Mouse (Mus musculus) adrenal gland, adult (tissue): ENCODE measurements around the gene Zfp827.
A peak's percentile ranks its signal among the peaks of the same experiment; 100 is the strongest.

Source experiments
- DNase-seq, 2 experiments: peaks; one replicate each; pipeline ENCODE4 v3.0.0; 2022 to 2023; ENCODE audit warnings: low spot score in 1 of 2; ENCODE audit not compliant: inconsistent age in 2 of 2

Gene Zfp827

DNA sequence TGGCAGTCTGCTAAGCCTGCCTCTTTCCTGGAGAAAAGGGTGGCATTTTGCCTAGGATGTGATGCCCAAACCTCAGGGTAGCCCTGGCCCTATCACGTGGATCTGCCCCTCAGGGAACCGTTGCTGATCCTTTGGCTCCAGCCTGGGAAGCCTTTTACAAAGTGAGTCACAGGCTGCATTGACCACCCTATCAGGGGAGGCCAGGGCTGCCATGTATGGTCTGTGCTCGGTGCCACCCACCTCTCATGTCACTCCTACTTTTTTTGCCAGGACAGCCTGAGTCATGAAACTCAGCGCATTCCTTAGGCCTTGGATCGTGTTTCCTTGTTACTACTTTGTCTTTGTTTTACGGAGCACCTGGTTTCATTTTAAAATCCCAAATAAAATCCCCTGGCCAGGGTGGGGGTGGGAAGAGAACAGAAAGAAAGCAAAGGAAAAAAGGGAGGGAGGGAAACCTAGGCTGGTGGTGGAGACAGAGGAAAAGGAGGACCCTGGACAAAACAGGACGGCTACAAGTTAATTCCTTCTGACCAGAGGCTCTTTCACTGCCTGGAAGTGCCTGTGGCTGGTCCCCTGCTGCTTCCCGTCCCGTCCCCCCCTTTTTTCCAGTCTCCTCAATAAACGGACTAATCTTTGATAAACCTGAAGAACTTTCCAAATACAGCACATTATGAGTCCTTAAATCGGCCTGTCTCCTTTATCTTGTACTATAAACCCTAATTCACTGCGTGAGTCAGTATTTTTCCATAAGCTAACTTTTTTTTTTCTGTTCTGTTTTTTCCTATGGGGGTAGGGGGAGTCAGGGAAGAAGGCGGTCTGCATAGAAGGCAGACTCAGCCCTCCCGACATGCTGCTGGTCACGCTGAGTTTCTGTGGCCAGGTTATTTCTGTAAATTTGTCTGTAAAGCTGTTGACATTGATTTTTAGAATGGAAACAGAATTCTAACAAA, 180.7 kb downstream of the Zfp827 start:
- peak; percentile 68 to 82 for DNase-seq

DNA sequence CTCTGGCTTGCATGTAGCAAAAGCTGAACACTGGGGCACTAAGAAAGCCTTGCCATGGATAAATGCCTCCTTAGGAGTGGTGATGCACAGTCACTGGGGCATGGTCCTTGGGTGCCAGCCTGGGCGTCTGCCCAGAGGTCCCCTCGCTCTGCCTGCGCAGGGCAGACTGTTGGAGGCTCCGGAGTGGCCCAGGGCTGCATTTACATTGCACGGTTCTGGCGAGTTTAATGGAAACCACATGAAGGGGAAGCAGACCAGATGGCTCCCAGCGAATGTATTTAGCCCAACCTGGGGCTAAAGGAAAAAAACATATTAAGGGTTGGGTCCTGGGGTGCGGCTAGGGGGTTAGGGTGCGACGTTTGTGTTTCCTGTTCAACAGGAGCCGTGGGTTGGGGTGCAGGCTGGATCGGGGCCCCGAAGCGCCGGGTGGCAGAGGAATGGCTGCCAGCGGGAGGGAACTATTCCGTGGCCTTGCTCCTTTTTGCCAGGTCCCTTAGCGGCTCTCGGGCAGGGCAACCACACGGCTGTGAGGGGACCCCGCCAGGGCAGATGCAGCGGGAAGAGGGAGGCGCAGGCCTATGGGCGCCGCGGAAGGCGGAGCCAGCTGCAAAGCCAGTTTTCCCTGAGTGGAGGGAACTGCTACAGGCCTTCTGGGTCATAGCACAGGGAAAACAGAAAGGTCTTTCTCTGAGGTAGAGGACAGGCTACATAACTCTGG, 181.6 kb downstream of the Zfp827 start:
- peak; percentile 57 to 75 for DNase-seq

DNA sequence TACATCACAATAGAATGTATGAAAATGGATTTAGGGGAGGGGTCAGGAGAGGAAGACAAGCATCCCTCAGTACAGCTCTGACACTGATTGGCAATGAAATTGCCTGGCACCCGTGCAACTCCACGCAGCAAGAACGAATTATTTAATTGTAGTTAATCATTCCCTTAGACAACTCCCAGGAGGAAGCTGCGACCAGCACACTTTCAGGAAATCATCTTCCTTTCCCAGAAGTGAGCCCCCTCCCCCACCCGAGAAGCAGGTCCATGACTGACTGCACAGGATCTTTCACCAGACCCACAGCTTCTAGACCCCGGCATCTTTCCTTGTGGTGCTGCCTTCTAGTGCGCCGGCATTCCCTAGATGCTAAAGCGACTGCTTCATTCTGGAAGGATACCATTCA, 183.4 kb downstream of the Zfp827 start:
- no peak for DNase-seq

DNA sequence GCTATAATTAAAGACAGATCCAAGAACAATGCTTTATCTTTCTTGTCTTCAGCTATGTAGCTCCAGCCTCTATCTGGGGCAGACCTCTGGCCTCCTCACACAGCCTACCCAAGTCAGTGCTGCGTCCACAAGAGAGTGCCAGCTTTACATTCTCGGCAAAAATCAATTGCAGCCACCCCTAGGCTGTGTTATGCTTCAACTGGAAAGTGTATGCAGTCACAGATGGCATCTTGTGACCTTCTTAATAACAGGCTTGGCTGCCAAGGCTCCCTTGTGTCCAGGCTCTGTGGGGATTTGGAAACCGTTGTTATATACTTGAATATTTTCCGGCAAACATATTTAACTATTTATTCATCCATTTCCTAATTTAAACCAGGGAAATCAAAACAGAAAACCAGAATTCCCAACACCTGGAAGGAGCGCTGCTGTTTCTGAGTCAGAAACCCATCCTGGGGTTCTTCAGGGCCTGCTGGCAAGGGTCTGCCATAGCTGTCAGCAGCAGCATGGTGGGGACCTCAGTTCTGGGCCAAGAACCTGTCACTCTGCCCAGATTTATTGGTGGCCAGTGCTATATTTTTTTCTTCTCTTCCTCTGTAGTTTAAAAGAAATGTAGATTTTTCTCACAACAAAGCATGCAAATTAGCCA, 194.0 kb downstream of the Zfp827 start:
- no peak for DNase-seq

DNA sequence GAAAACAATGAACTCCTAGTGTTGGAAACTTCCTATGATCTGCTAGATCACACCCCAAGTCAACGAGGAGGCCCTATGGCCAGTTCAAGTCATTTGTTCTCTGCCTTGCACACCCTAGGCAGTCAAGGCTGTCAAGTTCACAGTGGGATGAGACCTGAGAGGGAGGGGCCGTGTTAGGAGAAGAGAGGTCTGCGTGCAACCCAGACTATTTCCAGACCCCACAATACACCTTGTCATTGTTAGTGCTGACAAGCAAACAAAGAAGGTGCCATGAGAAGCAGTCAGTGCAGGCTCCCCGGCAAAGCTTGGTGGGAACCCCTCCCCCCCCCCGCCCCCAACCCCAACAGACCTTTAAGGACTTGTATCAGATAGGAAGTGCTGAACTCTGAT, 194.5 kb downstream of the Zfp827 start:
- DNase-seq = no peak

DNA sequence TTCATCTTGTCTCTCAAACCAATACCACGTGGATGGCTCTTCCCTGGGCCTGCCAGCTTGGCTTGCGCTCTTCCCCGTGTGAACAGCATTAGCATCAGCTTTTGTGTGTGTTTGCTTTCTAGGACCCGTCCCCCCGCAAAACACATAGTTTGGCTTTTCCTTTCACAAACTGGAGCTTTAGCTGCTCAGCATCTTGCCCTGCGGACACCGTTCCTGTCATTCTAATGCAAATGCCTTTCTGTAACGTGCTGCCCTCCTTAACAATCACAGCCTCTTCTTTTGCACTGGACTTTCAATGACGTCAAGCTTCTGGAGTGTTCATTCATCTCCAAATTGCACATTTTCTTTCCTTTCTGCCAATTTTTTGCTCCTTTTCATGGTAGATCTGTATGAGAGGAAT, 196.1 kb downstream of the Zfp827 start:
- DNase-seq = no peak

DNA sequence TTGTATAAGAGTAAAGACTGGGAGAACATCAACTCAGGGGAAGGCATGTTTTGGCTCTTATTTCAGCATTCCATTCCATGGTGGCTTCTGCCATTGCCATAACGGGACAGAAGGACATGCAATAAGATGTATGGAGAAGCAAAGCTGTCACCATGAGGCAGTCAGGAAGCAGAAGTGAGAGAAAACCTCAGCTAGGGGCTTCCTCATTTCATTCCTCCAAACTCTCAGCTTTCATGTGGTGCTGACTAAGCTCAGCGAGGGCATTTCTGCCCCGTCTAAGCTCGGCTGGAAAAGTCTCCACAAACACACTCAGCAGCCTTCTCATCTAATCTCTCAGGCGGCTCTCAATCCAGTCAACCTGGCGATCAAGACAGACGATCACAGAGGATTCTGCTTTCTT, 197.3 kb downstream of the Zfp827 start:
- DNase-seq = no peak

DNA sequence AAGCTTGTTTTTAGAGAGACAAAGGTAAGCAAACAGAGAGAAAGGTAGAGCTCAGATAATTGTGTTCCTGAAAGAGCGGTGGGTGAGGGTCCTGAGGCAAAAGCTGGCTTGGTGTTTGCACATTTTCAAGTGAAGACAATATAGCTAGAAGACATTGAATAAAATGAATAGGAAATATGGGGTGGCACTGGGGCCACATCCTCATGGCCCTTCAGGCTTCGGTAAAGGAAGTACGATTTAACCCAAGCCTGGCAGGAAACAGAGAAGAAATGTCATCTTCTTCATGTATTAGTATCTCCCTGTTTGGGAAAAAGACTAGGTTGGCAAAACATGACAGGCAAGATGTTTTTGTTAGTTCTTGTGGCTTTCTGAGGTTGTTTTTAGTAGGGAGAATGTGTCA, 197.8 kb downstream of the Zfp827 start:
- DNase-seq = no peak

DNA sequence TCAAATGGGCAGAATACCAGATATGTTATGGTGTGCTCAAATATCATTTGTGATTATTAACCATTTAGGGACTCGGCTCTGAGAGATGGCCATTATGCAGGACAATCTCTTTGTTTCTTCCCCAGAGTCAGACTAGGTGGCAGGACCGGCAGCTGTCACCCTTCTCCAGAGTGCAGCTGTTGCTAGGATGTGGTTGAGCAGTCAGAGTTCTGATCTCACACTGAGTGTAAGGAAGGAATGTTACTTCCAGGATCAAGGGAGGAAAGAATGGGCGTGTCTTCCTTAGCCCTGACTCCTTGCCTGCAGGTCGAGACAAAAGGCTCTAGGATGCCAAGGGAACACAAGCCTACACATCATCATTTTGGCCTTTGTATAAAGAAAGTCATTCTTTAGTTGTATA, 199.0 kb downstream of the Zfp827 start:
- no peak for DNase-seq

DNA sequence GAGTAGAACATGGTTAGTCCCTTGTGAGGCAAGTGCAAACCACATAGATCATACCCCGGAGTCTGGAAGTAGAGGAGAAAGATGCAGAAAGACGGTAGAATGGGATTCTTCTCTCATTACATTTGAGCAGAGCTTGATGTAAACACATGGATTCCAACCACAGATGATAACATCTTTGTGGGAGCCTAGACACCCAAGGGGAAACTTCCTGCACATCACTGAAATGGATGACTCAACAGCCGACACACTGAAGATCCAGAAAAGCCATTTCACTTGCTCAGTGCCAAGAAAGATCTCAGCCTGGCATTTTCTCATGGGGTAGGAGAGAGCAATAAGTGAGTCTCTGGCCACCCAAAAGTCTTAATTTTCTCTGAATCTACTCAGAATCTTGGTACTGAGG, 199.7 kb downstream of the Zfp827 start:
- no peak for DNase-seq

DNA sequence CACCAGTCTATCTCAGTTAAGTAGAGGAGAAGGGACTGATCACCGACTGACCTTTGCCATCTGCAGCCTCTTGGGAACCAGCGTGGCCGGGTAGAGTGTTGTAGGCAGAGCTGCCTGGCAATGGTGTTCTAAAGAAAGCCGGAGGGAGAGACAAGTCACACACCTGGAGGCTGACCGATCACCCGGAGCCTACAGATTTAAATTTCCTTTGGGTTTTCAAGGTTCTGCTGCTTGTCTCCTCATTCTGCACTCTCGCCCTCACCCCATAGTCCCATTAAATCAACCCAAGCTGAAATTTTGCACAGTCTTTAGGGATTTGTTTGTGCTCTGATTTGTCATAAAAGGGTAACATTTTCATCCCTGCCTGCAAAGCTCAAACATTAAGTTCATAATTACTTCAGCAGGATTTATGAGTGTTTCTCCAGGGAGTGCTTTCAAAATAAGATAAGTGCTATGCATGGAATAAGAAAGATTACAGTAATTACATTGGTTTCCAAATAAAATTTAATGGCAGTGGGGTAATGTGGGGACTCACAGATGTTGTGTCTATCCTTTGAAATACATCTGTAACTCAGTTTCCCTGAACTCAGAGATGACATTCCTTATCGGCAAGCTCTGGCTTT, 201.1 kb downstream of the Zfp827 start:
- DNase-seq = no peak

DNA sequence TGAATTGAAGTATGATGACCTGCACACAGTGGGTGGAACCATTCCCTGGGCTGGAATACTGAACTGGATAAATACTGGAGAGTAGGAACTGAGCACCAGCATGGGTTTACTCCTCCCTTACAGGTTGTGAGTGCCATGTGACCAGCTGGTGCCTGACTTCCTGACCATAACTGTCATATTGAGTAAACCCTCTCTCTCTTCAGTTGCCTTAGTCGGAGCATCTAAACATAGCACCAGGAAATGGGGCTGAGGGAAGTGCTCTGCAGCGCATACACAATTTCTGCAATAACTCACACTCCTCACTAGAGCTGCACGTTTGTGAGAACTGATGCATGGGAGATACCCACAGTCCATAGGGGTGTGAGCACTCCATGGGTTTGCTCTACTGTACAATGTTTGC, 211.1 kb downstream of the Zfp827 start:
- no peak for DNase-seq

DNA sequence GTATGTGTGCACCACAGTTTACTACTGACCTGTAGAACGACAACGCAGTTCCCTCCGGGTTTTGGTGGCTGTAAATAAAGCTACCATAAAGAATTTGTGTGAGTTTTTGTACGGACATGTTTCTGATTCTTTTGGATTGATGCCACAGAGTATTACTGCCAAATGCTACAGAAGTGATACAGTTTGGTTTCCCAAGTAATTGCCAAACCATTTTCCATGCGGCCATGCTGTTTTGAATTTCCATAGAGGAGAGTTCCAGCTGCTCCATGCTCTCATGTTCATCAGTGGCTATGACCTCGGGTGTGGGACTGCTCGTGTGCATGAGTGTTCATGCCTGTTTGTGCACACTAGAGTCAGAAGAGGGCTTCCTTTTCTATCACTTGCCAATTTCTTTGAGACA, 211.8 kb downstream of the Zfp827 start:
- no peak for DNase-seq
